8 mouse cellular contexts compared by ENCODE assay signal in the genomic region with DNA sequence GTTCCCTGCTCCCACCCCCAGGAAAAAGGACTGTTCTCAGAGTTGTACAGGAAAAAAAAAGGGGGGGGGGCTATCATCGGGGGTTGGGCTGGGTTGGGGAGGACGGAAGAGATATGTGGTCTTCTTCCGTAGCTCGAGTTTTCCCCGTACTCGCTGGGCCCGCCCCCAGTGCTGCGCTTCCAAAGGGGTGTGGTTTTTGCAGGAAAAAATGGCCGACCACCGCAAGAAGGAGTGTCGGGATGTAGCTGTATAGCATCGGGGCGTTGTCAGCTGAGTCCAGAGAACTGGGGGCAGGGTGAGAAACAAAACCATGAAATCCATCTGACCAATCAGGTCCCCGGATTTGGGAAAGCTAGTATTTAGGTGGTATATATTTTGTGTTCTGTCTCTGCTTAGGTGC. TPM values are rescaled to one million over a fixed set of nuclear protein-coding genes. Genes with fewer than 3 reads are reported as not detected.
A peak's percentile ranks its signal among the peaks of the same experiment; 100 is the strongest.
DNase-seq lines count a peak whose midpoint lies in the region; ATAC-seq lines count a peak whose summit lies in the region.

No protein-coding gene starts in this region.

- peaks cover 6% of the 10 kb centered on the region; the same call in 1 of the 2 replicates for H3K4me1 ChIP-seq in hindbrain, embryonic 13.5 days (replicated peaks)
- no peaks in the 10 kb centered on the region for H3K4me1 ChIP-seq in lung, embryonic 16.5 days (replicated peaks; ENCODE audit: control insufficient read depth, insufficient read depth, low read length)

- WGBS in hindbrain, embryonic 13.5 days, result 24% methylated on average over 14 of the region's 14 CpGs
- 25% methylated on average over 14 of the region's 14 CpGs for WGBS in lung, embryonic 16.5 days

- peak overlapping the region; percentile 82 for H3K9ac ChIP-seq in hindbrain, embryonic 13.5 days
- H3K9ac ChIP-seq in lung, embryonic 16.5 days (ENCODE audit: low read length), result peak overlapping the region; percentile 69

- DNase-seq in ZHBTc4 (ENCODE audit: low read depth, low spot score), result peak; percentile 88
- DNase-seq in cerebellum, postnatal 10 days, result peak; percentile 82 to 85
- peak; percentile 43 to 46 for DNase-seq in frontal cortex, postnatal 14 days (ENCODE audit: low spot score in 2 of 2)
- peak; percentile 46 to 67 for DNase-seq in layer of hippocampus, postnatal 14 days (ENCODE audit: low spot score in 2 of 2)
- peak; percentile 19 for DNase-seq in ovary, postnatal 10 days (ENCODE audit: low spot score)
- no peak for DNase-seq in natural killer cell, adult 2 months (ENCODE audit: low spot score in 2 of 2)

- peak overlapping the region; percentile 51 for H3K4me3 ChIP-seq in hindbrain, embryonic 13.5 days
- H3K4me3 ChIP-seq in lung, embryonic 16.5 days (ENCODE audit: low read length), result peak overlapping the region; percentile 58

- H3K36me3 ChIP-seq in hindbrain, embryonic 13.5 days, result peaks cover 13% of the 10 kb centered on the region
- peaks cover 6% of the 10 kb centered on the region; the same call in 1 of the 2 replicates for H3K36me3 ChIP-seq in lung, embryonic 16.5 days (ENCODE audit: control insufficient read depth, insufficient read depth, low read length)

- no peaks in the 10 kb centered on the region for H3K9me3 ChIP-seq in hindbrain, embryonic 13.5 days
- no peaks in the 10 kb centered on the region for H3K9me3 ChIP-seq in lung, embryonic 16.5 days (ENCODE audit: control insufficient read depth, low read length)

- H3K27me3 ChIP-seq in hindbrain, embryonic 13.5 days, result peaks cover 12% of the 10 kb centered on the region; the same call in 1 of the 2 replicates
- no peaks in the 10 kb centered on the region for H3K27me3 ChIP-seq in lung, embryonic 16.5 days (ENCODE audit: control insufficient read depth, insufficient read depth, low read depth, low read length)

- peak; percentile 84 for ATAC-seq in hindbrain, embryonic 13.5 days (ENCODE audit: low FRiP score)
- peak; percentile 88 for ATAC-seq in lung, embryonic 16.5 days (ENCODE audit: low read depth)

- peak overlapping the region; percentile 60 for H3K4me2 ChIP-seq in hindbrain, embryonic 13.5 days
- peak overlapping the region; percentile 57 for H3K4me2 ChIP-seq in lung, embryonic 16.5 days (ENCODE audit: low read depth, low read length)

- peak overlapping the region; percentile 96 for H3K27ac ChIP-seq in hindbrain, embryonic 13.5 days
- peak overlapping the region; percentile 94 for H3K27ac ChIP-seq in lung, embryonic 16.5 days (ENCODE audit: low read length)

RNA-seq across cellular contexts. Expression of gene Armcx1, which starts 0.8 kb away (rescaled TPM):
- polyA plus RNA-seq in hindbrain, embryonic 13.5 days (2015; fragmentation: Nextera tagmentation; extraction: Ambion mirVana), result 84.5 and 85.5 TPM in 2 replicates
- 10 to 100 TPM; 48.5 to 55.4 TPM for total RNA-seq in layer of hippocampus, postnatal 14 days (2021)
- polyA plus RNA-seq in lung, embryonic 16.5 days (2015; fragmentation: Nextera tagmentation; extraction: Ambion mirVana), result 52.7 and 54.0 TPM in 2 replicates

RNA-seq across cellular contexts. Expression of gene Armcx4, which starts 32.2 kb away (rescaled TPM):
- polyA plus RNA-seq in hindbrain, embryonic 13.5 days (2015; fragmentation: Nextera tagmentation; extraction: Ambion mirVana), result 6.2 and 7.6 TPM in 2 replicates
- total RNA-seq in layer of hippocampus, postnatal 14 days (2021), result 10 to 100 TPM; 41.4 to 47.6 TPM
- 5.0 and 5.3 TPM in 2 replicates for polyA plus RNA-seq in lung, embryonic 16.5 days (2015; fragmentation: Nextera tagmentation; extraction: Ambion mirVana)

RNA-seq across cellular contexts. Expression of gene Armcx6, which starts 32.7 kb away (rescaled TPM):
- polyA plus RNA-seq in hindbrain, embryonic 13.5 days (2015; fragmentation: Nextera tagmentation; extraction: Ambion mirVana), result 41.3 and 43.7 TPM in 2 replicates
- 1 to 10 TPM; 7.2 to 7.3 TPM for total RNA-seq in layer of hippocampus, postnatal 14 days (2021)
- 17.0 and 19.6 TPM in 2 replicates for polyA plus RNA-seq in lung, embryonic 16.5 days (2015; fragmentation: Nextera tagmentation; extraction: Ambion mirVana)

RNA-seq across cellular contexts. Expression of gene Armcx3, which starts 37.9 kb away (rescaled TPM):
- 67.0 and 74.6 TPM in 2 replicates for polyA plus RNA-seq in hindbrain, embryonic 13.5 days (2015; fragmentation: Nextera tagmentation; extraction: Ambion mirVana)
- 100 to 1,000 TPM in 1 of 2 experiments, 10 to 100 TPM in 1; 90.3 to 113 TPM for total RNA-seq in layer of hippocampus, postnatal 14 days (2021)
- polyA plus RNA-seq in lung, embryonic 16.5 days (2015; fragmentation: Nextera tagmentation; extraction: Ambion mirVana), result 72.4 and 75.8 TPM in 2 replicates

Comparison
In these comparisons a context has a peak if more than half of its experiments do, and no peak if none do; other contexts are left out.
1. DNase-seq: peak in ZHBTc4 (single experiment), cerebellum, postnatal 10 days (2 of 2), frontal cortex, postnatal 14 days (2 of 2), layer of hippocampus, postnatal 14 days (2 of 2) and ovary, postnatal 10 days (single experiment); none in natural killer cell, adult 2 months (0 of 2).